Mouse (Mus musculus): ENCODE measurements around the gene Usp29. TPM values are rescaled to one million over a fixed set of nuclear protein-coding genes. Genes with fewer than 3 reads are reported as not detected.
"Not testable (repeated sequence)": the region's sequence is repeated elsewhere in the genome, so short reads cannot be mapped to it uniquely, and the experiment has no call there.

Usp29 gene
- polyA plus RNA-seq, 1 experiment from 2014 or later = 32.0 TPM

- 88% methylated on average over 1 of the region's 1 CpGs for WGBS
- peak; percentile 16 for ATAC-seq
- Histone ChIP-seq H3K4me1 (replicated peaks; ENCODE audit: control insufficient read depth, insufficient read depth, low read length) (peaks cover 5% of the 10 kb centered on the region), H3K27me3 (replicated peaks; ENCODE audit: control insufficient read depth, insufficient read depth, low read length) (no peaks in the 10 kb centered on the region), H3K9ac (replicated peaks; ENCODE audit: low read depth, low read length) (no peak overlapping the region), H3K4me2 (ENCODE audit: low read length) (no peak overlapping the region), H3K4me3 (replicated peaks; ENCODE audit: low read length) (no peak overlapping the region), H3K27ac (ENCODE audit: low read length) (no peak overlapping the region), H3K36me3 (ENCODE audit: control insufficient read depth, insufficient read depth) (no peaks in the 10 kb centered on the region), H3K9me3 (ENCODE audit: control insufficient read depth, low read length) (no peaks in the 10 kb centered on the region)
These were observed 188.9 kb downstream of the Usp29 start for GRCm38 (mm10) chr7:6919131-6919870.

GRCm38 (mm10) chr7:6923515-6923914 is 193.1 kb downstream of the Usp29 start:
- H3K4me2 ChIP-seq (ENCODE audit: low read length) = no peak overlapping the region
- WGBS = 88% methylated on average over 3 of the region's 3 CpGs
- H3K36me3 ChIP-seq (ENCODE audit: control insufficient read depth, insufficient read depth) = no peaks in the 10 kb centered on the region
- H3K9me3 ChIP-seq (ENCODE audit: control insufficient read depth, low read length) = no peaks in the 10 kb centered on the region
- peak; percentile 67 for ATAC-seq
- H3K27me3 ChIP-seq (replicated peaks; ENCODE audit: control insufficient read depth, insufficient read depth, low read length) = no peaks in the 10 kb centered on the region
- H3K27ac ChIP-seq (ENCODE audit: low read length) = no peak overlapping the region
- no peak overlapping the region for H3K4me3 ChIP-seq (replicated peaks; ENCODE audit: low read length)
- H3K9ac ChIP-seq (replicated peaks; ENCODE audit: low read depth, low read length) = no peak overlapping the region
- H3K4me1 ChIP-seq (replicated peaks; ENCODE audit: control insufficient read depth, insufficient read depth, low read length) = peaks cover 4% of the 10 kb centered on the region; the same call in 1 of the 2 replicates

GRCm38 (mm10) chr7:6925926-6926730 is 195.8 kb downstream of the Usp29 start:
- ATAC-seq = peak; percentile 34
- 32% methylated on average over 7 of the region's 7 CpGs for WGBS
- no peaks in the 10 kb centered on the region for H3K36me3 ChIP-seq (ENCODE audit: control insufficient read depth, insufficient read depth)
- no peaks in the 10 kb centered on the region for H3K27me3 ChIP-seq (replicated peaks; ENCODE audit: control insufficient read depth, insufficient read depth, low read length)
- no peak overlapping the region for H3K4me3 ChIP-seq (replicated peaks; ENCODE audit: low read length)
- H3K9ac ChIP-seq (replicated peaks; ENCODE audit: low read depth, low read length) = no peak overlapping the region
- peaks cover 2% of the 10 kb centered on the region; the same call in 1 of the 2 replicates for H3K4me1 ChIP-seq (replicated peaks; ENCODE audit: control insufficient read depth, insufficient read depth, low read length)
- H3K4me2 ChIP-seq (ENCODE audit: low read length) = no peak overlapping the region; the same call in 1 of the 2 replicates
- peak overlapping the region; percentile 41; the same call in 1 of the 2 replicates for H3K27ac ChIP-seq (ENCODE audit: low read length)
- H3K9me3 ChIP-seq (ENCODE audit: control insufficient read depth, low read length) = no peaks in the 10 kb centered on the region

GRCm38 (mm10) chr7:6926731-6926995 is 196.3 kb downstream of the Usp29 start:
- Histone ChIP-seq H3K27ac (ENCODE audit: low read length) (peak overlapping the region; percentile 41; the same call in 1 of the 2 replicates), H3K9ac (replicated peaks; ENCODE audit: low read depth, low read length) (no peak overlapping the region), H3K4me1 (replicated peaks; ENCODE audit: control insufficient read depth, insufficient read depth, low read length) (peaks cover 2% of the 10 kb centered on the region; the same call in 1 of the 2 replicates), H3K4me2 (ENCODE audit: low read length) (no peak overlapping the region; the same call in 1 of the 2 replicates), H3K36me3 (ENCODE audit: control insufficient read depth, insufficient read depth) (no peaks in the 10 kb centered on the region), H3K9me3 (ENCODE audit: control insufficient read depth, low read length) (no peaks in the 10 kb centered on the region), H3K4me3 (replicated peaks; ENCODE audit: low read length) (no peak overlapping the region), H3K27me3 (replicated peaks; ENCODE audit: control insufficient read depth, insufficient read depth, low read length) (no peaks in the 10 kb centered on the region)
- ATAC-seq = no peak
- 11% methylated on average over 4 of the region's 4 CpGs for WGBS

- Histone ChIP-seq H3K9me3 (ENCODE audit: control insufficient read depth, low read length) (no peaks in the 10 kb centered on the region), H3K27ac (ENCODE audit: low read length) (no peak overlapping the region), H3K27me3 (replicated peaks; ENCODE audit: control insufficient read depth, insufficient read depth, low read length) (no peaks in the 10 kb centered on the region), H3K4me3 (replicated peaks; ENCODE audit: low read length) (no peak overlapping the region), H3K4me1 (replicated peaks; ENCODE audit: control insufficient read depth, insufficient read depth, low read length) (0 out of 2 replicates have a peak, but pooled peaks cover 2% of the 10 kb centered on the region), H3K36me3 (ENCODE audit: control insufficient read depth, insufficient read depth) (no peaks in the 10 kb centered on the region), H3K4me2 (ENCODE audit: low read length) (no peak overlapping the region), H3K9ac (replicated peaks; ENCODE audit: low read depth, low read length) (no peak overlapping the region)
- no peak for ATAC-seq
- WGBS = 66% methylated on average over 2 of the region's 2 CpGs
These were observed 198.9 kb downstream of the Usp29 start for GRCm38 (mm10) chr7:6929286-6929685.

- H3K4me2 ChIP-seq (ENCODE audit: low read length) = no peak overlapping the region
- no peaks in the 10 kb centered on the region for H3K27me3 ChIP-seq (replicated peaks; ENCODE audit: control insufficient read depth, insufficient read depth, low read length)
- ATAC-seq = no peak
- no peaks in the 10 kb centered on the region for H3K9me3 ChIP-seq (ENCODE audit: control insufficient read depth, low read length)
- peaks cover 3% of the 10 kb centered on the region; the same call in 1 of the 2 replicates for H3K4me1 ChIP-seq (replicated peaks; ENCODE audit: control insufficient read depth, insufficient read depth, low read length)
- 21% methylated on average over 5 of the region's 5 CpGs for WGBS
- H3K36me3 ChIP-seq (ENCODE audit: control insufficient read depth, insufficient read depth) = no peaks in the 10 kb centered on the region
- no peak overlapping the region for H3K9ac ChIP-seq (replicated peaks; ENCODE audit: low read depth, low read length)
- no peak overlapping the region for H3K27ac ChIP-seq (ENCODE audit: low read length)
- H3K4me3 ChIP-seq (replicated peaks; ENCODE audit: low read length) = no peak overlapping the region
These were observed 204.4 kb downstream of the Usp29 start for GRCm38 (mm10) chr7:6934741-6935140.

- Histone ChIP-seq H3K4me3 (replicated peaks; ENCODE audit: low read length) (no peak overlapping the region), H3K9me3 (ENCODE audit: control insufficient read depth, low read length) (no peaks in the 10 kb centered on the region), H3K36me3 (ENCODE audit: control insufficient read depth, insufficient read depth) (no peaks in the 10 kb centered on the region), H3K4me1 (replicated peaks; ENCODE audit: control insufficient read depth, insufficient read depth, low read length) (peaks cover 4% of the 10 kb centered on the region; the same call in 1 of the 2 replicates), H3K4me2 (ENCODE audit: low read length) (no peak overlapping the region), H3K9ac (replicated peaks; ENCODE audit: low read depth, low read length) (no peak overlapping the region), H3K27ac (ENCODE audit: low read length) (no peak overlapping the region), H3K27me3 (replicated peaks; ENCODE audit: control insufficient read depth, insufficient read depth, low read length) (no peaks in the 10 kb centered on the region)
- 38% methylated on average over 11 of the region's 11 CpGs for WGBS
- peak; percentile 73 for ATAC-seq
These were observed 206.7 kb downstream of the Usp29 start for GRCm38 (mm10) chr7:6937040-6937439.

- H3K4me1 ChIP-seq (replicated peaks; ENCODE audit: control insufficient read depth, insufficient read depth, low read length) = 0 out of 2 replicates have a peak, but pooled peaks cover 2% of the 10 kb centered on the region
- no peak overlapping the region for H3K27ac ChIP-seq (ENCODE audit: low read length)
- peak; percentile 66 for ATAC-seq
- WGBS = 18% methylated on average over 16 of the region's 16 CpGs
- H3K27me3 ChIP-seq (replicated peaks; ENCODE audit: control insufficient read depth, insufficient read depth, low read length) = no peaks in the 10 kb centered on the region
- H3K4me3 ChIP-seq (replicated peaks; ENCODE audit: low read length) = peak overlapping the region; percentile 23
- H3K9ac ChIP-seq (replicated peaks; ENCODE audit: low read depth, low read length) = no peak overlapping the region
- H3K36me3 ChIP-seq (ENCODE audit: control insufficient read depth, insufficient read depth) = no peaks in the 10 kb centered on the region
- H3K9me3 ChIP-seq (ENCODE audit: control insufficient read depth, low read length) = no peaks in the 10 kb centered on the region
- H3K4me2 ChIP-seq (ENCODE audit: low read length) = peak overlapping the region; percentile 41
These were observed 210.4 kb downstream of the Usp29 start for GRCm38 (mm10) chr7:6940761-6941231.

GRCm38 (mm10) chr7:6948061-6948460 is 217.7 kb downstream of the Usp29 start:
- H3K27ac ChIP-seq (ENCODE audit: low read length); H3K27me3 ChIP-seq (replicated peaks; ENCODE audit: control insufficient read depth, insufficient read depth, low read length); ATAC-seq; H3K4me3 ChIP-seq (replicated peaks; ENCODE audit: low read length); H3K36me3 ChIP-seq (ENCODE audit: control insufficient read depth, insufficient read depth); H3K9me3 ChIP-seq (ENCODE audit: control insufficient read depth, low read length); H3K4me2 ChIP-seq (ENCODE audit: low read length); H3K4me1 ChIP-seq (replicated peaks; ENCODE audit: control insufficient read depth, insufficient read depth, low read length); H3K9ac ChIP-seq (replicated peaks; ENCODE audit: low read depth, low read length): not testable (repeated sequence)
- WGBS = 93% methylated on average over 18 of the region's 20 CpGs

All from forebrain, embryonic 16.5 days (tissue).